Mouse (Mus musculus): ENCODE measurements at regions not wholly inside any gene's neighbourhood (a gene's known extent, or its start where the extent isn't known, plus 50 kb on each side); places are given as distances from the start of the nearest gene placed in this dataset.
A peak's percentile ranks its signal among the peaks of the same experiment; 100 is the strongest.

GRCm38 (mm10) chr8:126081279-126081678 lies 86.3 kb downstream of the Kcnk1 start:
- TF ChIP-seq POLR2A (IDR thresholded peaks at IDR 0.05; ENCODE audit: borderline replicate concordance, insufficient read depth, low read length): no peak
- peak; percentile 85 for TF ChIP-seq CTCF (IDR thresholded peaks at IDR 0.05; ENCODE audit: borderline replicate concordance, insufficient read depth, low read depth, low read length)
- Histone ChIP-seq H3K4me1 (ENCODE audit: control insufficient read depth, insufficient read depth, low read length) (no peaks in the 10 kb centered on the region), H3K4me3 (replicated peaks; ENCODE audit: insufficient read depth, low read depth, low read length) (no peak overlapping the region)

GRCm38 (mm10) chr8:126082827-126083226 lies 87.9 kb downstream of the Kcnk1 start:
- 88% methylated on average over 1 of the region's 1 CpGs for WGBS
- Histone ChIP-seq H3K27me3 (ENCODE audit: control insufficient read depth, insufficient read depth, low read length) (no peaks in the 10 kb centered on the region), H3K4me3 (replicated peaks; ENCODE audit: insufficient read depth, low read depth, low read length) (no peak overlapping the region), H3K4me1 (ENCODE audit: control insufficient read depth, insufficient read depth, low read length) (no peaks in the 10 kb centered on the region), H3K27ac (ENCODE audit: insufficient read depth, low read length) (no peak overlapping the region)
- no peak for DNase-seq
- no peak for TF ChIP-seq CTCF (IDR thresholded peaks at IDR 0.05; ENCODE audit: borderline replicate concordance, insufficient read depth, low read depth, low read length)
- TF ChIP-seq POLR2A (IDR thresholded peaks at IDR 0.05; ENCODE audit: borderline replicate concordance, insufficient read depth, low read length): no peak

More at GRCm38 (mm10) chr8:126081279-126081678, 86.3 kb downstream of the Kcnk1 start:
- no peaks in the 10 kb centered on the region for H3K27me3 ChIP-seq (ENCODE audit: control insufficient read depth, insufficient read depth, low read length)
- DNase-seq: peak; percentile 48 to 69
- no peak overlapping the region for H3K27ac ChIP-seq (ENCODE audit: insufficient read depth, low read length)

GRCm38 (mm10) chr8:126090772-126091171 lies 95.8 kb downstream of the Kcnk1 start:
- no peaks in the 10 kb centered on the region for H3K27me3 ChIP-seq (ENCODE audit: control insufficient read depth, insufficient read depth, low read length)
- WGBS: 89% methylated on average over 1 of the region's 1 CpGs
- H3K4me1 ChIP-seq (ENCODE audit: control insufficient read depth, insufficient read depth, low read length): no peaks in the 10 kb centered on the region
- no peak overlapping the region for H3K4me3 ChIP-seq (replicated peaks; ENCODE audit: insufficient read depth, low read depth, low read length)
- TF ChIP-seq POLR2A (IDR thresholded peaks at IDR 0.05; ENCODE audit: borderline replicate concordance, insufficient read depth, low read length): no peak
- TF ChIP-seq CTCF (IDR thresholded peaks at IDR 0.05; ENCODE audit: borderline replicate concordance, insufficient read depth, low read depth, low read length): no peak
- no peak overlapping the region for H3K27ac ChIP-seq (ENCODE audit: insufficient read depth, low read length)
- DNase-seq: no peak

- WGBS: 92% methylated on average over 2 of the region's 2 CpGs
- Histone ChIP-seq H3K27me3 (ENCODE audit: control insufficient read depth, insufficient read depth, low read length) (no peaks in the 10 kb centered on the region), H3K27ac (ENCODE audit: insufficient read depth, low read length) (no peak overlapping the region), H3K4me3 (replicated peaks; ENCODE audit: insufficient read depth, low read depth, low read length) (no peak overlapping the region), H3K4me1 (ENCODE audit: control insufficient read depth, insufficient read depth, low read length) (no peaks in the 10 kb centered on the region)
- TF ChIP-seq CTCF (IDR thresholded peaks at IDR 0.05; ENCODE audit: borderline replicate concordance, insufficient read depth, low read depth, low read length): no peak
- TF ChIP-seq POLR2A (IDR thresholded peaks at IDR 0.05; ENCODE audit: borderline replicate concordance, insufficient read depth, low read length): no peak
- DNase-seq: no peak
Measured at GRCm38 (mm10) chr8:126094005-126094404, 99.0 kb downstream of the Kcnk1 start.

GRCm38 (mm10) chr8:126096056-126096455 lies 101.1 kb downstream of the Kcnk1 start:
- TF ChIP-seq POLR2A (IDR thresholded peaks at IDR 0.05; ENCODE audit: borderline replicate concordance, insufficient read depth, low read length) (no peak), CTCF (IDR thresholded peaks at IDR 0.05; ENCODE audit: borderline replicate concordance, insufficient read depth, low read depth, low read length) (no peak)
- H3K27ac ChIP-seq (ENCODE audit: insufficient read depth, low read length): no peak overlapping the region
- H3K27me3 ChIP-seq (ENCODE audit: control insufficient read depth, insufficient read depth, low read length): no peaks in the 10 kb centered on the region
- 86% methylated on average over 6 of the region's 6 CpGs for WGBS
- DNase-seq: no peak
- H3K4me1 ChIP-seq (ENCODE audit: control insufficient read depth, insufficient read depth, low read length): no peaks in the 10 kb centered on the region
- H3K4me3 ChIP-seq (replicated peaks; ENCODE audit: insufficient read depth, low read depth, low read length): no peak overlapping the region

GRCm38 (mm10) chr8:126096636-126097170 lies 101.7 kb downstream of the Kcnk1 start:
- DNase-seq: no peak
- Histone ChIP-seq H3K27ac (ENCODE audit: insufficient read depth, low read length) (no peak overlapping the region), H3K4me3 (replicated peaks; ENCODE audit: insufficient read depth, low read depth, low read length) (no peak overlapping the region), H3K4me1 (ENCODE audit: control insufficient read depth, insufficient read depth, low read length) (no peaks in the 10 kb centered on the region), H3K27me3 (ENCODE audit: control insufficient read depth, insufficient read depth, low read length) (no peaks in the 10 kb centered on the region)
- WGBS: 80% methylated on average over 9 of the region's 9 CpGs
- TF ChIP-seq CTCF (IDR thresholded peaks at IDR 0.05; ENCODE audit: borderline replicate concordance, insufficient read depth, low read depth, low read length) (no peak), POLR2A (IDR thresholded peaks at IDR 0.05; ENCODE audit: borderline replicate concordance, insufficient read depth, low read length) (no peak)

- TF ChIP-seq POLR2A (IDR thresholded peaks at IDR 0.05; ENCODE audit: borderline replicate concordance, insufficient read depth, low read length): no peak
- TF ChIP-seq CTCF (IDR thresholded peaks at IDR 0.05; ENCODE audit: borderline replicate concordance, insufficient read depth, low read depth, low read length): no peak
- Histone ChIP-seq H3K4me1 (ENCODE audit: control insufficient read depth, insufficient read depth, low read length) (no peaks in the 10 kb centered on the region), H3K4me3 (replicated peaks; ENCODE audit: insufficient read depth, low read depth, low read length) (no peak overlapping the region), H3K27ac (ENCODE audit: insufficient read depth, low read length) (no peak overlapping the region), H3K27me3 (ENCODE audit: control insufficient read depth, insufficient read depth, low read length) (no peaks in the 10 kb centered on the region)
- 85% methylated on average over 6 of the region's 6 CpGs for WGBS
- no peak for DNase-seq
Measured at GRCm38 (mm10) chr8:126098886-126099285, 103.9 kb downstream of the Kcnk1 start.

GRCm38 (mm10) chr8:126099889-126100288 lies 104.9 kb downstream of the Kcnk1 start:
- no peak for DNase-seq
- Histone ChIP-seq H3K4me3 (replicated peaks; ENCODE audit: insufficient read depth, low read depth, low read length) (no peak overlapping the region), H3K4me1 (ENCODE audit: control insufficient read depth, insufficient read depth, low read length) (no peaks in the 10 kb centered on the region), H3K27me3 (ENCODE audit: control insufficient read depth, insufficient read depth, low read length) (no peaks in the 10 kb centered on the region), H3K27ac (ENCODE audit: insufficient read depth, low read length) (no peak overlapping the region)
- 75% methylated on average over 4 of the region's 4 CpGs for WGBS
- 0 out of 2 replicates have a peak, but pooled peaks have one; percentile 5 for TF ChIP-seq CTCF (IDR thresholded peaks at IDR 0.05; ENCODE audit: borderline replicate concordance, insufficient read depth, low read depth, low read length)
- TF ChIP-seq POLR2A (IDR thresholded peaks at IDR 0.05; ENCODE audit: borderline replicate concordance, insufficient read depth, low read length): no peak
